In the genomic region with DNA sequence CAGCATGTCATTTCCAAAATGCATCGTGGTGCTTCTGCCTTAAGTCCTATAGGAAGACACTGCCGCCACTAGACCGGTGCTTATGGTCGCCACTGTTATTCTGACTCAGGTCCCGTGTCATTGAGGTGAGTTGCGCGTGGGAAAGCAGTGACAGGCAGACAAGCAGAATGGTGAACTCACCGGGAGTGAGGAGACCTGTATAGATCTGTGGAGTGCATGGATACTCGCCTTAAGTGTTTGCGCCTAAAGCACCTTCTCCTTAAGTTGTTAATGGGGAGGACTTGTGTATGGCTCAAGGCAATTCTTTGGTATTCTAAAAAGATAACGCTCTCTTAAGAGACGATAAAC, we compare ENCODE assay signal across 8 mouse cellular contexts. TPM values are rescaled to one million over a fixed set of nuclear protein-coding genes. Genes with fewer than 3 reads are reported as not detected.
DNase-seq lines count a peak whose midpoint lies in the region; ATAC-seq and TF ChIP-seq lines count a peak whose summit lies in the region.

No protein-coding gene starts in this region.

- intact Hi-C loops in heart, postnatal 10 days (cut with DNase I), result loop anchor here (5.0 kb wide), 3 partner anchors 234 to 494 kb away; partner anchors contain the start of genes Cbr4 and Mfap3l

- dilution Hi-C loops in CH12.LX (cut with MboI; ENCODE audit: extremely low pct_ligation_motif_present, extremely low pct_unique_long_range_greater_than_20kb, low sequenced_read_pairs), result no loop called here

- peak overlapping the region; percentile 45; the same call in 1 of the 2 replicates for H3K4me2 ChIP-seq in CH12.LX (ENCODE audit: insufficient read depth, low read depth, poor library complexity, severe bottlenecking)
- peak overlapping the region; percentile 54 for H3K4me2 ChIP-seq in forebrain, embryonic 11.5 days (ENCODE audit: low read depth, low read length, severe bottlenecking)
- peak overlapping the region; percentile 84 for H3K4me2 ChIP-seq in liver, embryonic 13.5 days

- peaks cover 3% of the 10 kb centered on the region; the same call in 1 of the 2 replicates for H3K9me3 ChIP-seq in heart, embryonic 10.5 days
- H3K9me3 ChIP-seq in CH12.LX (replicated peaks; ENCODE audit: low read length), result peaks cover 3% of the 10 kb centered on the region
- no peaks in the 10 kb centered on the region for H3K9me3 ChIP-seq in forebrain, embryonic 11.5 days (ENCODE audit: control insufficient read depth, low read length)
- no peaks in the 10 kb centered on the region for H3K9me3 ChIP-seq in liver, embryonic 13.5 days (replicated peaks)

- H3K36me3 ChIP-seq in heart, embryonic 10.5 days, result peaks cover 8% of the 10 kb centered on the region; the same call in 1 of the 2 replicates
- peaks cover 0 to 3% of the 10 kb centered on the region in 2 experiments for H3K36me3 ChIP-seq in CH12.LX (replicated peaks in 1 of 2; ENCODE audit: control insufficient read depth in 1 of 2, insufficient read depth in 1 of 2, low read length in 1 of 2)
- no peaks in the 10 kb centered on the region for H3K36me3 ChIP-seq in forebrain, embryonic 11.5 days (ENCODE audit: control insufficient read depth, insufficient read depth, low read length)
- 0 out of 2 replicates have a peak, but pooled peaks cover 7% of the 10 kb centered on the region for H3K36me3 ChIP-seq in liver, embryonic 13.5 days

- ATAC-seq in forebrain, embryonic 11.5 days (replicated peaks; ENCODE audit: low FRiP score), result peak; percentile 8; the same call in 1 of the 2 replicates
- ATAC-seq in liver, embryonic 13.5 days (ENCODE audit: low read depth), result peak; percentile 41

- H3K27me3 ChIP-seq in heart, embryonic 10.5 days (ENCODE audit: insufficient read depth, poor library complexity, severe bottlenecking), result no peaks in the 10 kb centered on the region
- no peaks in the 10 kb centered on the region for H3K27me3 ChIP-seq in CH12.LX (replicated peaks)
- H3K27me3 ChIP-seq in forebrain, embryonic 11.5 days (ENCODE audit: control insufficient read depth, insufficient read depth, low read length), result no peaks in the 10 kb centered on the region
- no peaks in the 10 kb centered on the region for H3K27me3 ChIP-seq in liver, embryonic 13.5 days

- in situ Hi-C loops in CH12.LX (cut with MboI; ENCODE audit: low pct_ligation_motif_present, low pct_unique_long_range_greater_than_20kb, low sequenced_read_pairs), result no loop called here

- 3% methylated on average over 12 of the region's 12 CpGs for WGBS in heart, embryonic 10.5 days
- 7% methylated on average over 12 of the region's 12 CpGs for WGBS in forebrain, embryonic 11.5 days
- WGBS in liver, embryonic 13.5 days (ENCODE audit: insufficient replicate concordance), result 3% methylated on average over 12 of the region's 12 CpGs

- peak overlapping the region; percentile 55 for H3K9ac ChIP-seq in CH12.LX (ENCODE audit: insufficient read depth, low read depth)
- H3K9ac ChIP-seq in forebrain, embryonic 11.5 days (ENCODE audit: low read length), result peak overlapping the region; percentile 69
- peak overlapping the region; percentile 84 for H3K9ac ChIP-seq in liver, embryonic 13.5 days

- H3K4me3 ChIP-seq in heart, embryonic 10.5 days, result peak overlapping the region; percentile 82
- peak overlapping the region; percentile 65 to 85 (median 82) for H3K4me3 ChIP-seq in CH12.LX (replicated peaks in 1 of 3; ENCODE audit: low read depth in 2 of 3, low read length in 2 of 3, poor library complexity in 1 of 3)
- H3K4me3 ChIP-seq in forebrain, embryonic 11.5 days (ENCODE audit: low read depth, low read length), result peak overlapping the region; percentile 77
- H3K4me3 ChIP-seq in liver, embryonic 13.5 days (replicated peaks), result peak overlapping the region; percentile 77

- DNase-seq in heart, embryonic 10.5 days (ENCODE audit: low spot score), result no peak
- no peak for DNase-seq in heart, postnatal 10 days
- DNase-seq in CH12.LX (ENCODE audit: extremely low read depth), result no peak
- no peak for DNase-seq in forebrain, embryonic 11.5 days (ENCODE audit: low spot score)
- DNase-seq in liver, embryonic 13.5 days, result no peak
- DNase-seq in urinary bladder, postnatal 14 days (ENCODE audit: low spot score), result no peak
- DNase-seq in MN1 (ENCODE audit: low spot score), result no peak
- DNase-seq in left cerebral cortex, adult 9 months (ENCODE audit: low spot score in 2 of 2), result no peak

- no peak for TF ChIP-seq RAD21 in CH12.LX (IDR thresholded peaks at IDR 0.05; ENCODE audit: low read depth, low read length)

- peak overlapping the region; percentile 95 for H3K27ac ChIP-seq in heart, embryonic 10.5 days
- 0 out of 2 replicates have a peak overlapping the region, but pooled peaks have one; percentile 54 for H3K27ac ChIP-seq in CH12.LX (ENCODE audit: insufficient read depth, low read depth)
- H3K27ac ChIP-seq in forebrain, embryonic 11.5 days (ENCODE audit: low read depth, low read length), result peak overlapping the region; percentile 50; the same call in 1 of the 2 replicates
- H3K27ac ChIP-seq in liver, embryonic 13.5 days, result peak overlapping the region; percentile 97

- no peak for TF ChIP-seq CTCF in CH12.LX (conservative IDR thresholded peaks at IDR 0.05 in 1 of 2, IDR thresholded peaks at IDR 0.05 in 1 of 2; ENCODE audit: low read depth in 2 of 2, low read length in 2 of 2)

- H3K4me1 ChIP-seq in heart, embryonic 10.5 days, result peaks cover 4% of the 10 kb centered on the region
- H3K4me1 ChIP-seq in CH12.LX (ENCODE audit: control insufficient read depth in 1 of 2, insufficient read depth in 2 of 2), result peaks cover 2 to 22% of the 10 kb centered on the region in 2 experiments
- peaks cover 8% of the 10 kb centered on the region for H3K4me1 ChIP-seq in forebrain, embryonic 11.5 days (replicated peaks; ENCODE audit: control insufficient read depth, insufficient read depth, low read length)
- H3K4me1 ChIP-seq in liver, embryonic 13.5 days (replicated peaks), result peaks cover 25% of the 10 kb centered on the region

- TF ChIP-seq EP300 in CH12.LX (IDR thresholded peaks at IDR 0.05; ENCODE audit: low read length), result no peak

- no peak for TF ChIP-seq POLR2A in CH12.LX (IDR thresholded peaks at IDR 0.05; ENCODE audit: low read depth, low read length)

- no peaks in the 10 kb centered on the region for H3K79me2 ChIP-seq in CH12.LX (replicated peaks; ENCODE audit: control insufficient read depth, extremely low read depth, insufficient read depth, poor library complexity, severe bottlenecking)

TF ChIP-seq in CH12.LX, 34 proteins besides CTCF, POLR2A, EP300 and RAD21:
- TF ChIP-seq E2F4 (IDR thresholded peaks at IDR 0.05; ENCODE audit: insufficient replicate concordance, low read depth, low read length) (no peak), NELFE (IDR thresholded peaks at IDR 0.05; ENCODE audit: low read depth, low read length) (no peak), MYC (IDR thresholded peaks at IDR 0.05; ENCODE audit: low read depth, low read length) (no peak), ELF1 (IDR thresholded peaks at IDR 0.05; ENCODE audit: low read depth, low read length) (no peak), UBTF (IDR thresholded peaks at IDR 0.05; ENCODE audit: low read depth, low read length) (no peak), JUND (conservative IDR thresholded peaks at IDR 0.05; ENCODE audit: low read depth, low read length) (no peak), USF1 (IDR thresholded peaks at IDR 0.05; ENCODE audit: low read depth, low read length) (no peak), ETS1 (conservative IDR thresholded peaks at IDR 0.05; ENCODE audit: low read depth, low read length) (no peak), RCOR1 (conservative IDR thresholded peaks at IDR 0.05; ENCODE audit: low read depth, low read length) (no peak)

RNA-seq across cellular contexts. Expression of gene Nek1, which starts 0.6 kb away (rescaled TPM):
- 12.8 and 13.7 TPM in 2 replicates for polyA plus RNA-seq in heart, embryonic 10.5 days (2016; fragmentation: Nextera tagmentation; extraction: Ambion mirVana)
- total RNA-seq in heart, postnatal 10 days (2021), result 1 to 10 TPM; 6.9 to 9.2 TPM
- total RNA-seq in CH12.LX (2012; rRNA removed) (6.5 and 7.7 TPM in 2 replicates), CH12.LX (2014; rRNA removed) (8.2 and 9.2 TPM in 2 replicates)
- polyA plus RNA-seq in CH12.LX (2012; ENCODE audit: insufficient read length, low read depth), result 9.1 TPM in 2 replicates
- 20.5 and 23.3 TPM in 2 replicates for polyA plus RNA-seq in forebrain, embryonic 11.5 days (2014; fragmentation: Nextera tagmentation; extraction: Ambion mirVana)
- polyA plus RNA-seq in liver, embryonic 13.5 days (2015; fragmentation: Nextera tagmentation; extraction: Ambion mirVana), result 9.2 and 11.9 TPM in 2 replicates

RNA-seq across cellular contexts. Expression of gene Clcn3, which starts 10.5 kb away (rescaled TPM):
- polyA plus RNA-seq in heart, embryonic 10.5 days (2016; fragmentation: Nextera tagmentation; extraction: Ambion mirVana), result 21.7 and 26.0 TPM in 2 replicates
- 10 to 100 TPM; 34.6 to 36.4 TPM for total RNA-seq in heart, postnatal 10 days (2021)
- total RNA-seq in CH12.LX (2012; rRNA removed) (23.3 and 29.2 TPM in 2 replicates), CH12.LX (2014; rRNA removed) (37.3 and 39.3 TPM in 2 replicates)
- 18.7 and 21.9 TPM in 2 replicates for polyA plus RNA-seq in CH12.LX (2012; ENCODE audit: insufficient read length, low read depth)
- 39.3 and 44.4 TPM in 2 replicates for polyA plus RNA-seq in forebrain, embryonic 11.5 days (2014; fragmentation: Nextera tagmentation; extraction: Ambion mirVana)
- 35.8 and 41.3 TPM in 2 replicates for polyA plus RNA-seq in liver, embryonic 13.5 days (2015; fragmentation: Nextera tagmentation; extraction: Ambion mirVana)
